Mouse (Mus musculus): ENCODE measurements around the gene Dennd1b.

Dennd1b gene

DNA sequence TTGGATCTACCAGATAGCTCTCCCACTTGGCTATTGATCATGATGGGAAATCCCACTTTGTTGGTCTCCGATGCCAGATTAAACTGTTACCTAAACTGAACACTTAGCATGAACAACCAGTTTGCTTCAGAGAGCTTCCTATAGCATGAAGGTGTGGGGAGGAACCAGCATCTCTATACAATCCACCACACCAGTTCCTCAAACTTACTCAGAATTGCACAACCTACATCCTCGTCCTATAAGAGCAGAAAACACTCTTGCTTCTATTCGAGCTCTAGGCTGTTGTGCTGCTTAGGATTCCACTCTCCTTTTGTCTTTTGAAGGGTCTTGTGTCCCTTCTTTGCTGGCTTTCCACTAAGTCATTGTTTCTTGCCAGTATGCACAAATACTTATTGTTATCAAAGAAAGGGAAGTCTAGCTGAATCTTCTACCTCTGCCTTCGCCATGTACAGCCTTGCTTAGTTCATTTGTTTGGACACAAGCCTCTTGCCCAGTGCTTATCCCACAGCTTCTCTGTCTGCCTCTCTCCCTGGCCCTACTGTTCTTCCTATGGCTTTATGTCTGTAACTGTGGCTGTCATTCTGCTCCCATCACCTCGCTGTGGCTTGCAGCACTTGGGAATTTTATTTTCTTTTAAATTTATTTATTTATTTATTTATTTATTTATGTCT is 52.0 kb downstream of the Dennd1b start:
- DNase-seq (ENCODE audit: low spot score), result no peak

DNA sequence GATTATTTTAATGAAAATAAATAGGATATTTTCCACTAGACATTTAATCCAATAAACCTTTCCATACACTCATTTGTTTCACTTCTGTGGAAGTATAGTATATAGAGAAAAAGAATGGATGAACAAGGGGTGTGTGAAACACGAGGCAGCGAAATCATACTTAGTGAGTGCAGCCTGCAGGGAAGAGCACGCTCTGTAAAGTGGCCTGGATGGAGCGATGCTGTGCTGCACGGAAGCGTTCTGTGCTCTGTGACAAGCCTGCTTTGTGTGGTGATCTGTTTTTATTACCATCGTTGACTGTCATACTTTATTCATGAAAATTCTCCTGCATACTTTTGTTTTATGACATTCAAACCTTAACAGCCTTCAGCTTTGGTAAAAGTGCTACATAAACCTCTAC is 58.1 kb downstream of the Dennd1b start:
- DNase-seq (ENCODE audit: low spot score), result no peak

DNA sequence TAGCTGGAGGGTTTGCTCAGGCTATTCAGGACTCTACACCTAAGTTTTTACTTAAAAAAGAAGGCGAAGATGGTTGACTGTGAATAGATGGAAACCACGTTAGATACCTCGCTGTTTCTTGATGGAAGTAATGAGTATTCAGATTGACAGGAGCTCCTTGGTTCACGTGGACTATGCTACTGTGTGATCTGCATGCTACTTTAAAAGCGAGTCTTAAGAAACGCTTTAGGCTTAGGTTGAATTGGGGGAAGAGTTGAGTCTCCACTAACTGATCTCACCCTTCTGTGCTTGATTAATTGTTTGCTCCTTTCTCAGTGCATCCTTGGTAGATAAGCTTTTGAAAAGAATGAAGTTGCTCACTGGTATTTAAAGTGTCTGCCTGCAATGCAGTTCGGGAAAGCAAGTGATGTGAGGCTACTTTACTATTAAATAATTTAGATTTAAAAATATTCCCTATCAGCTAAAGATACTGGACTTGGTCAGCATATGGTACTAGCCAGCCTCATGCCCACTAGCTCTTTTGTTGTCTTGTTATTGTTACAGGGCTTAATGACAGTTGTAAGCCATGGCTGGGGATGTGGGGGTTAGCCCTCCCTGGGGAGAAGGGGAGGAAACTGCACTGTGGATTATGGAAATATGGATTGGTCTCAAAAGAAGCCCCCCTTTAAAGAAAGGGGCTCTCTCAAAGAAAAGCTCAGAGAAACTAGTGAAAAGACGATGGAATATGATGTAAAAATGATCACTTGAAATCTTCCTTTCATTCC is 62.8 kb downstream of the Dennd1b start:
- DNase-seq (ENCODE audit: low spot score), result no peak

DNA sequence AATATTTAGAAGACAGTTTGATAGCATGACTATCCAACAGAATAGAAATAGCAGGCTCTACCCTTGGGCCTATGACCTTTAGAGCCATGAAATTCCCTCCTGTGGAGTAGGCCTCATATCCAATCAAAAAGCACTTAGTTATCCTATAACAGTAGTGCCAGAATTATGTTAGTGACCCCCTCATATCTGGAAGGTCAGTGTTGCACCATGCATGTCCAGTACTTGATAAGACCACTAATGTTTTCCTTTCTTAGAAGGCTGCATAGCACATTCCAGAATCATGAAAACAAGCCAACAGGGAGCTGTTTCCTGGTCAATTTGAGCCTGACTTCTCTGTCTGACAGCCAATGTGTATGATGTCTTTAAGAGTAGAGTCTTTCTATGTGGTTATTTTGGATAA is 66.3 kb downstream of the Dennd1b start:
- no peak for DNase-seq (ENCODE audit: low spot score)

DNA sequence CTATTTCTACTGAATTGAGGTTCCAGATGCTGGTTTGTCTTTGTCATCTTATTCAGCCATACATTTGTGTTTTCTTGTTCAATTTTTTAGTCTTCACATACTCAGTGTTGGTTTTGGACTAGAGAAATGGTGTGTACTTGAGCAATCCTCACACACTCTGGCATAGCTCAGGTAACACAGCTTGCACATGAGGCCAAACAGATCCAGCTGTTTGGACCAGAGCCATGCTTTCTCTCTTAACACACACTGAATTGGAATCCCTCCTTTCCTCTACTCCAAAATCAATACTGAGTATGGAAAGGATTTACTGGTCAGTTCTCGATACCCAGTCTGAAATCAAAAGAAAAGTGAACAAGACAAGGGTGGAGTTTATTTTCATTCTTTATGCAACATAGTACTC is 69.2 kb downstream of the Dennd1b start:
- no peak for DNase-seq (ENCODE audit: low spot score)

DNA sequence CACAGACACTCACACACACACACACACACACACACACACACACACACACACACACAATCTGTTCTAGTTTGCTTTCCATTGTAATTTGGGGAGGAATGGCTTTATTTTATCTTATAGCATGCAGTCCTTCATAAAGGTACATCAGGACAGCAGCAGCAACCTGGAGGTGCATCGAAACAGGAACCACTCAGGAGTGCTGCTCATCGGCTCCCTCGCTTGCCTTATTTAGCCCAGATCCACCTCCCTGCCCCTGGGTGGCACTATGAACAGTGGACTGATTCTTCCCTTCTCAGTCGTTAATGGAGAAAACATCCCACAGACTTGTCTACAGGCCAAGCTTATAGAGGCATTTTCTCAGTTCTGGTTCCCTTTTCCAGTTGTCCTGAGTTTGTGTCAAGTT is 71.9 kb downstream of the Dennd1b start:
- DNase-seq (ENCODE audit: low spot score), result no peak

DNA sequence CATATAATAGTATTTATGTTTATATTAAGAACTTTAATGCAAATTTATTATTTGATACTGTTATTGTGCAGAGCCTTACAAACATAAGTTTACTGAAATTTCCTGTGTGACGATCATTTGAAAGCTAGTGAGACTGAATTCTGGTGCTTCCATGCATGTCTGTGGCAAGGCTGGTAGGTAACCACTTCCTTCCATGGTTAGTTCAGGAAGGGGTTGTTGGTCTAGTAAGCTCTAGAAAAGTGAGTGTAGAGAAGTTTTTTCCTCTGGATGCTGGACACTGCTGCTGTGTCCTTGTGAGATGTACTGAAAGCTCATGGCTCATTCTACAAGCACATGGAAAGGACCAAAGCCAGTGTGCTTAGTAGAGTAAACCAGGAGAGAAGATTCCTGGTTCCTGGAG is 73.1 kb downstream of the Dennd1b start:
- DNase-seq (ENCODE audit: low spot score), result no peak

DNA sequence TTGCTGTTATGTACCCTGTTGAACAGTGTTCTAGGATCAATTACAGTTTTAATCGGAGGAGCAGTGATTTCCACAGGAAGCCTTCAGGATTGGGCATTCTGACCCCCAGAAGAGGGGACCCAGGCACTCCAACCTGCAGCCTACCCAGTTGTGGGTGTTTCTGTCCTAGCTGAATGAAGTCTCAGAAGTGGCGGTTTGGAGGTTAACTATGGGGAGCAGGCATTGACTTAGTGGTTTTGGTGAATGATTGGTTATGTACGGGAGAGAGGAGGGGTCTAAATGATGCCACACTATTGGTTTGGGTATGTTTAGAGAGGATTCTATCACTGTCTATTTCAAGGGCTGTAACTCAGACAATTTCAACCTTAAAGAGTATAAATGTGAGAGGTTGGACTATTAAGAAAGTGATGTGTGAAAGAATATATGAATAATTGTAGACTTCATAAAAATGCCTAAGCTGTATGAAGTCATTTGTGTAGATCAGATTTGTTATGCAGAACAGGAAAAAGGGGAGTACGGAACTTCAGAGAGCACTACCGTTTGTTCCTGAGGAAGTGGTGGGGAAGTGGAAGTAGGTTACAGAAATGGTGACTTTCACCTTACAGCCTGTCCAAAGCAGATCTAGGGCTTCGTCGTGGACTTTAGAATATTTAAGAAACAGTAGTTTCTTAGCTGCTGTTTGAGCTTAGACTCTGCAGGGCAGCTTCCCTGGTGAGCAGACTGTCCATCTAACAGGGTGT is 73.7 kb downstream of the Dennd1b start:
- DNase-seq (ENCODE audit: low spot score), result no peak

DNA sequence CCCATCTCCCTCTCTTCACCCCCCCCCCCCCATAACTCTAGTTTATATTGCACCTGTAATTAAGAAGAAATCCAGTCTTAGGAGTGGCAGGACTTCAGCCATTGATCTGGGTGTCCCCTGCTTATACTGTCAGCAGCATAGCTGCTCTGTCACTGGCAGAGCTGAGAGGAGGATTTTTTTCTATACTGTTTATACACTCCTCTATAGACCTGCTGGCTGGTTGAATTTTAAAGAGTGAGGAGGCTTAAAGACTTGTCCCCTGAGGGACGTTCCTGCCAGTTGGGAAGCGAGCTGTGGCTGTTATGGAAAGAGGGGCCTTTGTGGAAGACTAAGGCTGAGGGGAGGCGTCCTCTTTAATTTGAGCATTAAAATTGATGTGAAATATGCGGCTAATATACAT is 74.8 kb downstream of the Dennd1b start:
- peak; percentile 30 for DNase-seq (ENCODE audit: low spot score)

DNA sequence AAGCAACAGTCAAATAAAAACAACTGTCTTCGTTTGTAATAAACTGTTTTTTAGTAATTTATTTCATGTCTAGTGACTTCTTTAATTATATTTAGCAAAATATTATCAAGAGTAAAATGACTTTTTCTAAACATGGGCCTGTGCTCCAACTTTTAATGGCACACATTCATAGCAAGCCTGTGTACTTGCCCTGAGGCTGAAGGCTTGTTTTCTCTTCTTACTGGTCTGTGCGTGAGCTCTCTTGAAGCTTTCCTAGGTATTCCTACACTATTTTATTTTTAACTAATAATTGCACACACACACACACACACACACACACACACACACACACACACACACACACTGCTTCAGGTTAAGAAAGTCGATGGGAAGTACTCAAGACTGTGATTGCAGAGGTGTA is 75.4 kb downstream of the Dennd1b start:
- DNase-seq (ENCODE audit: low spot score), result no peak

DNA sequence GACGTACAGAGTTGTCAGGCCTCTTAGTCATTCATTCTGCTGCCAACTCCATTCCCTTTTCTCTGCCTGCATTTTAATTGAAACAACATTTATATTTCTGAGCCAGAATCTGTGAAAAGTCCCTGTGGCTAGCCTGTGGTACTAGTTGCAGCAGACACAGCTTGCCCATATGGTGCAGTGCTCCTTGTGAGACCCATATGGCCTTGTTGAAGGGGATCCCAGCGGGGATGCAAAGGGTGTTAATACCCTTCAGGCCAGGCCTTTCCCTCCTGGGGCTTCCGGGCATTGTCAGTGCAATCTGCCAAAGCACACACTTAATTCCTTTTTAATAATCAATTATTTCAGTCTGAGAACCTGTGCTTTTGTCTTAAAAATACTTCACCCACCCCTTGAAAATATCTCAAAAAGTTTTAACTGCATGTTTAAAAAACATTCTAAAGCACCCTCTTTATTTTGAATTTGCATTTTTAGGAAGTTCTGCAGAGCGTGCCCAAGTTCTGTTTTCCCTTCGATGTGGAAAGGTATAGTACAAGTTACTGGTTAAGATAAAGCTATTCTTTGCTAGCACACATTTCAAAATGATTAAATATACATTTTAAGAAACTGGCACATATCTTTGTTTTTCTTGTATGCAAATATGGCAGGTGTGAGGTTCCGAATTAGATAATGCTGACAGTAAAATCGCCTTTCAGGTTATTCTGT is 76.4 kb downstream of the Dennd1b start:
- peak; percentile 24 for DNase-seq (ENCODE audit: low spot score)

DNA sequence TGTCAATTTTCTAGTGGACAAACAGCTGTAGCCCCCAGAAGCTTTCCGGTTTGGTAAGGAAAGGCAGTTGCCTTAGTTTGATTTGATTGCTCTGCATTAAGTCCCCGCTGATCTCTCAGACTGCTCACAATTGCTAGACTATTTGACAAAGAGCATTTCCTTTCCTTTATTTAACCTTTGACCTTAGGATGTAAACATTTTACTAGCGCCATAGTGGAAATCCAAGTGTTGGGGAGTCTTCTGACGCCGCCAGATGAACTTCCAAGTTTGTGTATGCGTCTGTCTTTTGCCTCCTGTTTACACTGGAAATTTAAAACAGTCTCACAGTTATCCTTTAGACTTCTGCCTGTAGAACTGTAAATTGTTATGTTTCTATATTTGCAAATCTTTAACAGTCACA is 85.8 kb downstream of the Dennd1b start:
- DNase-seq (ENCODE audit: low spot score), result peak; percentile 32

DNA sequence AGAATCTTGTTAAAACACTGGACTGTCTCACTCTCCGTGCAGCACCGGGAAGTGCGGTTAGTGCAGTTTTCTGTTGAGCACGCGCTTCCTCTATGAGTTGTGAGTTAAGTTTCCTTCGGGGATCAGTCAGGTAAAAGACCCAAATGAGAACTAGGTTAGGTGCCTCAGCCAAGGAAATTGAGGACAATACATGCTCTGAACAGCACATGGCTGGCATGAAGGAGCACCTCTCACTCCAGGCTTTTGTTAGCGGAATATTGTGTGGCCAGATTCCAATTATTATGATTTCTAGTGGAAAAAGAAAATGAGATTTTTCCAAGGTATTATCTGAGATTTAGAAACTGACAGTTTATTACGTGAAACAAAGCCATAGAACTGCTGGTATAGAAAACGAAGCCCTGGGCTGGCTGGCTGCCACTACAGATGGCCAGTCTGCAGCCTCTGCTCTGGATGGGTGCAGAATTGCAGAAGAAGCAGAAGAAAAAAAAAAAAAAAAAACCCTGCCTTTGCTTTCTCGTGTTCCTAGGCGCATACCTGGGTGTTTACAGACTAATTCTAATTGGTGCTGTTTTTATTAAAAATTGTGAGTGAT is 86.7 kb downstream of the Dennd1b start:
- no peak for DNase-seq (ENCODE audit: low spot score)

DNA sequence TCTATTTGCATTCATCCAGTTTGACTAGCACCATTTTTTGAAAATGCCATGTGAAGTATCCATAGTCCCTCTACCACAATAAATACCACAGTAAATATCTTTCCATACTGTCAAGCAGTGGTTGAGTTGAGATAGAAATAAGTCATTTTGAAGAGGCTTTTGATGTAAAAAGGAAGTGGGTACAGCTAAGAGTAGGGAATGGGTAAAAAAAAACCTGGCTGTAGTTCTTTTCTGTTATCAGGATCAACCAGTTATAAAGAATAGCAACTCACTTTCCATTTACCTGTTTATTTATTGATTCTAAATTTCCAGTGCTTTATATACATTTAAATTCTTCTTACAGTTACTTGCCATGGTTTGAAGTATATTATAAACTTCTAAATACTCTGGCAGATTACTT is 89.8 kb downstream of the Dennd1b start:
- DNase-seq (ENCODE audit: low spot score), result no peak

DNA sequence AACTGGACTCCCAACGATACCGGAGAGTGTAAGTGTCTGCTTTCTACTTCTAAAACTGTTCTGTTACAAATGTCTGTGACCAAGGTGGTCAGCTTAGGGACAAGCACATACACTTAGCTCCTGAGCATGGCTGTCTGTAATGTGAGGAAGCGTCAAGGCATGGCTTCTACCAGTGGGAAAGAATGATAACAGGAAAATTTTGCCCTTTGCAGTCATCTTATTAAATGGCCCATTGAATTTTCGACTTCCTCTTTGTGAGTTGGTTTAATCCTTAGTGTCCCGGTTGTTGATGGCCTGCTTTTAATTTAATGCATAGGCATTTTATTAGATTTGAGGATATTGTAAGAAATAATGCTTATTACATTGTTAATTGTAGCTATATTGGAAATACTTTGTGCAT is 97.1 kb downstream of the Dennd1b start:
- no peak for DNase-seq (ENCODE audit: low spot score)

DNA sequence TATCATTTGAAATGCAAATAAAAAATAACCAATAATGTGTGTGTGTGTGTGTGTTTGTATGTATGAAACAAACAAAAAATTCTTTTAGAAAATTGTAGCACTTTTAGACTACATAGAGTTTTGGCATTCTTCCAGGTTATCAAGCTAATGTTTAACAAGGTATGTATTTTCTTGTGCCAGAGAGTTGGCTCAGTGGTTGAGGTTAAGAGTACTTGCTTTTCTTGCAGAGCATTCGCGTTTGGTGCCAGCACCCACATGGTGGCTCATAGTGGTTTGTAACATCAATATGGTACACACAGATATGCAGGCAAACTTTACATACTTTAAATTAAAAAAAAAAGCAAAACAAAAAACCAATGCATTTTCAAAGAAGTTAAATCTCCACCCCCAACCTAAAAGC is 101.5 kb downstream of the Dennd1b start:
- DNase-seq (ENCODE audit: low spot score), result no peak

DNA sequence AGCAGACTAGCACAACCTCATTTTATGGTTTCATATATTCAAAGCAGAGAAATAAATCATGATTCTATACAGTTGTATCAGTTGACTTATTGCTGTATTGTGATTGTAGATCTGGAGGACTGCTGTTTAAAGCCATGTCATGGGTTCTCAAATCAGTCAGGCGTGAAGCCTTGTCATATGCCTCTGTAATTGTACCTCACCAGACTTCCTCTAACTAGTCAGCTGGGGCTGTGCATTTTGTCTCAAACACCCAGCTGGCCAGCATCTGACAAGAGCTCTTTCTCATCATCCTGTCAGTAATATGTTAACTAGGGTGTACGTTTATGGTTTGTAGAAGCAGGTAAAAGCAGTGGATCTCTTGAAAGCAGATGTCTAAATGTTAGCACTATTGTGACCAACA is 104.0 kb downstream of the Dennd1b start:
- no peak for DNase-seq (ENCODE audit: low spot score)

DNA sequence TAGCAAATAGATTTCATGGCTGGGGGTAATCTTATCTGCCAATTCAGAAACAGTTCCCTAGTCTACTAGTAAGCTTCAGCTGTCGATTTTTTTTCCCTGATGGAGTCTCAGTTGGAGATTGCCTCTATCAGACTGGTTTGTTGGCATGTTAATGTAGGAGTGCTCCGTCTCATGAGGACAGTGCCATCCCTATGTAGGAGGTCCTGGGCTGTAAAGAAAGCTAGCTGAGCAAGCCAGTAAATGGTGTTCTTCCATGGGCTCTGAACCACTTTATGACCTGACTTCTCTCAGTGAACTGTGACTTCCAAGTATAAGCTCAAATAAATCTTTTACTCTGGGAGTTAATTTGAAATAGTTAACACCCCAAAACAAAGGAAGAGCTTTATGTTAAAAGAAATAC is 107.8 kb downstream of the Dennd1b start:
- DNase-seq (ENCODE audit: low spot score), result no peak

DNA sequence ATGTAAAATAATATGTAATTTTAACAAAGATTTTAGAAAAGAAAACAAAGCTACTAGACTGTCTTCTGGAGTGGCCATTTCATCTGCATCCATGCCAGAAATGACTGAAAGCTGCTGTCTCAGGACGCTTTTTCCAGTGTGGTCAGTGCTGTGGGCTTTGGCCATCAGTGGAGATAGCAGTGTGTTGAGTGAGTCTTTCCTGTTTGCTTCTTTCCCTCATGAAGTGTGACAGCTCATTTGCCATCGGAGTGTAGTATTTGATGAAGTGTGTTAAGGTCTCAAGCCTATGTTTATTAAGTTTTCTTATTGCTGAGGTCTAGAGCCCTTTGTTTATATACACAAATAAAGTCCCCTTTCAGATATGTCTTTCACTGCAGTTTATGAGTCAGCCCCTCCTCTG is 112.4 kb downstream of the Dennd1b start:
- DNase-seq (ENCODE audit: low spot score), result no peak

DNA sequence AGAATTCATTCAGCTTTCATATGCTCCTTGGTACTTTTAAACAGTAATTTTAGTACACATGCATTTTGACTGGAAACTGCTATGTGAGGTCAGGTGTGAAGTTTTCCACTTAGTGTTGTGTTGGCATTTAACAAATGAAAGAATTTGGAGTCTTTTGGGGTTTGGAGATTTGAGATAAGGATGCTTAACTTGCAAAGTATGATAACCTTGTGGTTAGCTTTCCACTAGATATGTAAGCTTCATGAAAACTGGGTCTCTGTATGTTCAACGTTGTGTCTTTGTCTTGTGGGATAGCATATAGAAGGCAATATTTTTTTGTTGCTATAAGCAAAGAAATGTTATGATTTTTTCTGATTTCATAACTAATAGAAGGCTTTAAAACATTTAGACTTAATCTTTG is 114.8 kb downstream of the Dennd1b start:
- no peak for DNase-seq (ENCODE audit: low spot score)

DNA sequence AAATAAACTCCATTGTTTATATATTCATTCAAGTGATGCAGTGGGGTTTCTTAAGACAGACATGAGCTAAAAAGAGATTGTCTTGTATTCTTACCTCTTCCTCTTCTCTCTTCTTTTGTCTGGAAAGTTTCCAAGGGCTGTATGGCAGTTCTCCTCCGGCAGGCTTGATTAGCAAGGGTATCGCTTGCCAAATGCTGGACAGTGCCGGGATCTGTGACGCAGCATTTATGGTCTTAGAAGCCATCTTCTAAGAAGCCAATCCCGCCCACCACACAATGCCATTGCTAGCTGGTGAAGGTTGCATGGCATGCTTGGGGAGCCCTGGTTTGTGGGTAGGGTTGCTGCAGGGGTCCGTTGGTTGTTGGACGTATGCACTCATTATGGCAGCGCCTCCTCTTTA is 115.8 kb downstream of the Dennd1b start:
- no peak for DNase-seq (ENCODE audit: low spot score)

DNA sequence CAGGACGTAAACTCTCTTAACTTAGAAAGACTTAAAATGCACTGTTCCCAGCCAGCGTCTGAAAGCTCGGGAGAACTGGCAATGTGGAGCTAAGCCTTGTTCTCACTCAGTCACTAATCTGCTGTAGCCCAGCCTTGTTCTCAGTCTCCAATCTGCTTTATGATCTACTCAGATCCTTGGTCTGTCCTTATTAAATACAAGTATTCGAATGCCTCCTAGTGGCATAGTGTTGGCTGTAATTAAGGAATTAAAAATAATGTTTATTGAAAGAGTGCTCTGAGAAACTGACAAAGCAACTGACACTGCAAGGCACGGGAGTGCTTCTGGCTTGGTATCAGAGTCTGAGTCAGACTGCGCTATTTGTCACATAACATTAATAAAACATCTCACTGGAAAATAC is 116.3 kb downstream of the Dennd1b start:
- no peak for DNase-seq (ENCODE audit: low spot score)
